Mouse (Mus musculus): ENCODE measurements around the gene Kif7. TPM values are rescaled to one million over a fixed set of nuclear protein-coding genes. Genes with fewer than 3 reads are reported as not detected.

Kif7 gene
- polyA plus RNA-seq (2016; fragmentation: Nextera tagmentation; extraction: Ambion mirVana): 6.3 and 6.4 TPM in 2 replicates

DNA sequence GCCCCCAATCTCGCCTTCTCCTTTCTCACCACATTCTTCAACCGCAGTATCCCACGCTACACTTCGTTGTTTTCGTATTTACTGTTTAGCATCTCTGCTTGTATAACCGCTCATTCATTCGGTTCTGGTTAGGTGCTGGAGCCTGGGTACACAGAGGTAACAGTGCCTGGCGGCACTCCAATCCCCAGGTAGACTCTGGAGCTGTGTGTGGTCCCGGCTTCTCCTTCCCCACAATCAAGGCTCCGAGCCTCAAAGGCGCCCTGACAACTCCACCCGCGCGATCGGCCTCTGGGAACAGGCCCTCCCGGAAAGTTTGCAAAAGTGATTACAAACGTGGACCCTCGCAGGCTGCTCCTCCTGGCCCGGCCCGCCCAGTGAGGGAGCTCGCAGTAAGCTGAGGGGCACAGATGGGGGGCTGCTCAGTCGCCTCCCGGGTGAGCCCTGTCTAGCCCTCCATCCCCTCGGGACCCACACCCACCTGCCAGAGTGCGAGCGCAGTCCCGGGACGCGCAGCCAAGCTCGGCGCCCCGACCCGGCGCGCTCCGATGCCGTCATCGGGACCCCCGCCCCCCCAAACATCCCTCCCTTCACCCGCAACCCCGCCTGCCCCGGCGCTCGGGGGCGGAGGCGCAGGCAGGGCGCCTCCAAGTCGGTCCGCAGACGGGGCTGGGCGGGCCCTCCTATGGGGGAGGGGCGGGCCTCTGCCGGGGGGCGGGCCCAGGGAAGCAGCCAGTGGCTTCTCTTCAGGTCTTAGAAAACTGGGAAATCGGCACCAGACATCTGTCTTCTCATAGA is at the start of gene Kif7:
TSS of gene Kif7 (minus strand) at position 534 of the 795 bp plus-strand sequence.
- no peaks in the 10 kb centered on the region for H3K9me3 ChIP-seq
- H3K27me3 ChIP-seq (ENCODE audit: poor library complexity, severe bottlenecking): peaks cover 76% of the 10 kb centered on the region
- peak; percentile 85 for DNase-seq (ENCODE audit: extremely low spot score, low spot score)
- peak within 1 kb of the TSS; percentile 83 for H3K4me3 ChIP-seq
- peak within 1 kb of the TSS; percentile 85 for H3K27ac ChIP-seq
- H3K36me3 ChIP-seq (replicated peaks): 0 out of 2 replicates have a peak, but pooled peaks cover 7% of the 10 kb centered on the region
- WGBS: under 1% methylated on average over 55 of the region's 55 CpGs
- H3K4me1 ChIP-seq: peaks cover 38% of the 10 kb centered on the region

DNA sequence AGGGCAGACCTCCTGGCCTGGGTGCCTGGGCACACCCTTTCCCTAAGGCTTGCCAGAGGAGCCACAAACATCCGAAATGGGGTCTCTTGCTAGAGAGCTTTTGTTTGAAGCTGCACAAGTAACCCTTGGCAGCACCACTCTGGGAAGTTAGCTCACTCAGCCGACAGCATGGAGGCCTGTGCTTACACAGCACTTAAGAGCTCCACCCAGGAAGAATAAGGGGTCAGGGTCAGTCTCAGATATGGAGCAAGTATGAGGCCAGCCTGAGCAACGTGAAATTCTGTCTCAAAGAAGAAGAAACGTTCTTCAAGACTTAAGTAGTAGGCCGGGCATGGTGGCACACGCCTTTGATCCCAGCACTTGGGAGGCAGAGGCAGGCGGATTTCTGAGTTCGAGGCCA is 46.6 kb upstream of the Kif7 start:
- no peak overlapping the region for H3K27ac ChIP-seq
- no peak for DNase-seq (ENCODE audit: extremely low spot score, low spot score)
- no peaks in the 10 kb centered on the region for H3K9me3 ChIP-seq
- 81% methylated on average over 8 of the region's 8 CpGs for WGBS
- H3K4me1 ChIP-seq: no peaks in the 10 kb centered on the region
- no peaks in the 10 kb centered on the region for H3K27me3 ChIP-seq (ENCODE audit: poor library complexity, severe bottlenecking)
- H3K4me3 ChIP-seq: no peak overlapping the region
- H3K36me3 ChIP-seq (replicated peaks): no peaks in the 10 kb centered on the region

- WGBS: 86% methylated on average over 5 of the region's 5 CpGs
- no peak overlapping the region for H3K27ac ChIP-seq
- no peak for DNase-seq (ENCODE audit: extremely low spot score, low spot score)
- H3K4me3 ChIP-seq: no peak overlapping the region
- H3K36me3 ChIP-seq (replicated peaks): no peaks in the 10 kb centered on the region
- no peaks in the 10 kb centered on the region for H3K27me3 ChIP-seq (ENCODE audit: poor library complexity, severe bottlenecking)
- H3K4me1 ChIP-seq: no peaks in the 10 kb centered on the region
- no peaks in the 10 kb centered on the region for H3K9me3 ChIP-seq
Observed at GRCm38 (mm10) chr7:79761124-79761876, 45.8 kb upstream of the Kif7 start.

DNA sequence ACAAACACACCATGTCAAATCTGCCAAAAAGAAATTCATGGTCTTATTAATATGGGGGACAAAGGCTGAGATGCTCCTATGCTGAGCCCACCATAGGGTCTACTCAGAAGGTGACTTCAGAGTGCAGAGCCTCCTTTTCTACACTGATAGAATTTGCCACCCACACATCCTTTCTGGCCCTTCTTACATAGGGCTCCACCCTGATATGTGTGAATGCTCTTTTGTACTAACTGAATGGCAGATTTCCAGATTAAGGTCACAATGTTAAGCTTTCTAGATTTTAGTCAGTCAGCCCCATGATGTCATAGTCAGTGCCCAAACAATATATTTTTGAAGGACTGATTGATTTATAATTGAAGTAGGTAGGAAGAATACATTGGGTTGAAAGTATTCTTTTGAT is 44.2 kb upstream of the Kif7 start:
- Histone ChIP-seq H3K27me3 (ENCODE audit: poor library complexity, severe bottlenecking) (no peaks in the 10 kb centered on the region), H3K27ac (no peak overlapping the region), H3K4me3 (no peak overlapping the region), H3K4me1 (no peaks in the 10 kb centered on the region), H3K36me3 (replicated peaks) (no peaks in the 10 kb centered on the region), H3K9me3 (no peaks in the 10 kb centered on the region)
- DNase-seq (ENCODE audit: extremely low spot score, low spot score): no peak

DNA sequence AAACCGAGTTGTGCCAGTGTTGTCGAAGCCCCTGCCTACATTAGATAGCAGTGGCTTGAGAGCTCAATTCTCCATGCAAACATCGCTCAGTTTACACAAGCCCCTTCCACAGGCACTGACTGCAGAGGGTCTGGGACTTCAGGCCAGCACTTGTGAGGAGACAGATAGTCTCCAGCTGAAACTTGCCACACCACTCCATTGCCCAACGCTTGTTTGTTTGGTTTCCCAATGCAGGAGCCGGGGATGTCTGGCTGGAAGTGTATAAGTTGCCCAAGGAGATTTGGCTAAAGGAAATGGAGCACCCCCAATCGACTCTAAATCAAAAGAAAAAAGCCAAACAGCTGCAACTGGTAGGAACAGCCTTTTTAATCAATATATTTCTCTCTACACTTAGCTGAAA is 42.7 kb upstream of the Kif7 start:
- 81% methylated on average over 6 of the region's 6 CpGs for WGBS
- no peaks in the 10 kb centered on the region for H3K27me3 ChIP-seq (ENCODE audit: poor library complexity, severe bottlenecking)
- H3K4me3 ChIP-seq: no peak overlapping the region
- H3K36me3 ChIP-seq (replicated peaks): no peaks in the 10 kb centered on the region
- no peaks in the 10 kb centered on the region for H3K4me1 ChIP-seq
- H3K9me3 ChIP-seq: no peaks in the 10 kb centered on the region
- no peak for DNase-seq (ENCODE audit: extremely low spot score, low spot score)
- no peak overlapping the region for H3K27ac ChIP-seq

DNA sequence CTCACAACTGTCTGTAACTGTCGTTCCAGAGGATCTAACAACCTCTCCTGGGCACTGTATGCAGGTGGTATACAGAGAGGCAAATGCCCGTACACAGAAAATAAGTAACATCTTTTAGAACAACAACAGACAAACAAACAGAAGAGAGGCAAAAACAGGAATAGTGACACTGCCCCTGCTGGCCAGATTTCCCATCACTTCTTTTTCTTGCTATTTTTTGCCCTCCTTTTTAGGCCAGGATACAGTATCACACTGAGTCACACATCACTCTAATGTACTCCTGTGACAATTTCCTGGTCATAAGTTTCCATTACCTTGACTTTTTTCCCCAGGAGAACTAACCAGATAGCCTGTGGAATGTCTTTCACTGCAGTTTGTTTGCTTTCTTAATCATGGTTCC is 40.8 kb upstream of the Kif7 start:
- no peak overlapping the region for H3K4me3 ChIP-seq
- no peaks in the 10 kb centered on the region for H3K9me3 ChIP-seq
- H3K27me3 ChIP-seq (ENCODE audit: poor library complexity, severe bottlenecking): no peaks in the 10 kb centered on the region
- H3K36me3 ChIP-seq (replicated peaks): no peaks in the 10 kb centered on the region
- no peak overlapping the region for H3K27ac ChIP-seq
- WGBS: 54% methylated on average over 2 of the region's 2 CpGs
- no peaks in the 10 kb centered on the region for H3K4me1 ChIP-seq
- DNase-seq (ENCODE audit: extremely low spot score, low spot score): no peak

DNA sequence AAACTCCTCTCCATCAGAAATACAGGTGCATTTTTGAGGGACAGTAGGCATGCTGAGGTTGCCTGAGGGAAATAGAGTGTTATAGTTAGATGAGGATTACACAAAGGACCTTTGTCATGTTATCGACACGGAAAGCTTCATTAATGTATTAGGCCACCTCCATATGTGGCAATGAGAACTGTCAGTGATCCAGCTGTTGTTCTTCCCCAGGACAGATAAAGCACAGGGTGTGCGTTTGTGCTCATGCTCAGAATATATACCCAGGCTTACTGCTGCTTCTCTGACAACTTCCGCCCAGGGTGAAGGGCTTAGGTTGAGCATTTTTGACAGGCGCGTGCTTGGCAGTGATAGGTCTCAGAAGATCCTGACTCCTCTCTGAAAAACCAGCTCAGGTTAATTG is 34.0 kb upstream of the Kif7 start:
- Histone ChIP-seq H3K36me3 (replicated peaks) (no peaks in the 10 kb centered on the region), H3K9me3 (no peaks in the 10 kb centered on the region), H3K4me3 (no peak overlapping the region), H3K4me1 (no peaks in the 10 kb centered on the region), H3K27me3 (ENCODE audit: poor library complexity, severe bottlenecking) (no peaks in the 10 kb centered on the region), H3K27ac (no peak overlapping the region)
- WGBS: 89% methylated on average over 6 of the region's 6 CpGs
- DNase-seq (ENCODE audit: extremely low spot score, low spot score): no peak

DNA sequence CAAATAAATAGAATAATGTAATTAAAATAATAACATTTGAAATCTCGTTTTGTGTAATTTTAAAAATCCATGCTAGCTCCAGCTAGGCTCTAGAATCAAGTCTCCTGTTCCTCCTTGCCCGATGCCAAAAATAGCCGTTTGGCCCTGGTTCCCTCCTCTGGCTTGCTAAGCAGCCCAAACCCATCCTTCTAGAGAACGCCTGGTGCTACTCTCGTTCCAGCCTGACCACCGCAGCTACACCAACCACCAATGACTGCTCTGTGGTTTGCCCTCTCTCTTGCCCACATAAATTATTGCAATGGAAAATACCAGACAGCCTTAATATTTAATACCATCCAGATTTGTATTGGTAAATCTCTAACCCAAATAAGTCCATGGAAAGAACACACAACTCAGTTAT is 32.1 kb upstream of the Kif7 start:
- no peak overlapping the region for H3K4me3 ChIP-seq
- 86% methylated on average over 6 of the region's 6 CpGs for WGBS
- peaks cover 8% of the 10 kb centered on the region for H3K4me1 ChIP-seq
- no peak for DNase-seq (ENCODE audit: extremely low spot score, low spot score)
- no peaks in the 10 kb centered on the region for H3K27me3 ChIP-seq (ENCODE audit: poor library complexity, severe bottlenecking)
- no peaks in the 10 kb centered on the region for H3K36me3 ChIP-seq (replicated peaks)
- no peaks in the 10 kb centered on the region for H3K9me3 ChIP-seq
- no peak overlapping the region for H3K27ac ChIP-seq

DNA sequence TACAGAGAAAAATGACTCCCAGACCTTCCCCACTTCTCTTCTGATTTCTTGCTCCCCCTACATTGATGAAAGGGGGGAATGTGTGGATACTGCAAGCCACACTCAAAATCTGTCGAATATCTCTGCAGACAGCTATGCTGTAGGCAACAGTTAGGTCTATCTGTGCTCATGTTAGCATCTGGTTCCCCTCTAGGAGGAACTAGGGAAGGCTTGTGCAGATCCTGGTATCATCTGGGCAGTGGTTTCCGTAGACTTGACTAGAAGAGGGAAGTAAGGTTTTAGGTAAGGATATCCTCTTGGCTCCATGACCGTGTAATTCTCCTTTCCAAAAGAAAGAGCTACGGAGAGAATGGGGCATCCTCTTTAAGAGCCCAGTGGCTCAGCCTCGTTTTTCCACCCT is 29.1 kb upstream of the Kif7 start:
- 82% methylated on average over 5 of the region's 5 CpGs for WGBS
- Histone ChIP-seq H3K4me1 (peaks cover 16% of the 10 kb centered on the region), H3K36me3 (replicated peaks) (no peaks in the 10 kb centered on the region), H3K27me3 (ENCODE audit: poor library complexity, severe bottlenecking) (0 out of 2 replicates have a peak, but pooled peaks cover 5% of the 10 kb centered on the region), H3K27ac (no peak overlapping the region), H3K9me3 (no peaks in the 10 kb centered on the region), H3K4me3 (no peak overlapping the region)
- no peak for DNase-seq (ENCODE audit: extremely low spot score, low spot score)

DNA sequence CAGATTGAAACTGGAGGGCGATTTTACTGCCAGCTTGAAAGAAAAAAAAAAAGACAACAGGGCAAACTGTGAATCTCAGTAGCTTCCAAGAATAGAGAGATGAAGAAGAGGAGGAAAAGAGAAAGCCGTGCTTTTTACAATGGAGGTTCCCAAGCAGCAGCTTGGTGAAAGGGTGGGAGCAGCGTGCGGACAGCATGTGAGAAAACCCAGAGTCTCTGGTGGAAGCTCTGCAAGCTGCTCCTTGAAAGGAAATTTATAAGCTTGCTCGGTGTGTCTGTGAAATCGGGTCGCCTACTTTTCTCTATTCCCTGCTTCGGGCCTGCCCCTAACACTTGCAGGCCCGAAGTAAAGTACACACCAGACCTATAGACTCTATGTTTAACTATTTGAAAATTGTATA is 28.5 kb upstream of the Kif7 start:
- Histone ChIP-seq H3K27me3 (ENCODE audit: poor library complexity, severe bottlenecking) (0 out of 2 replicates have a peak, but pooled peaks cover 5% of the 10 kb centered on the region), H3K36me3 (replicated peaks) (no peaks in the 10 kb centered on the region), H3K27ac (no peak overlapping the region), H3K9me3 (no peaks in the 10 kb centered on the region), H3K4me3 (no peak overlapping the region), H3K4me1 (peaks cover 16% of the 10 kb centered on the region)
- 93% methylated on average over 9 of the region's 9 CpGs for WGBS
- DNase-seq (ENCODE audit: extremely low spot score, low spot score): no peak

DNA sequence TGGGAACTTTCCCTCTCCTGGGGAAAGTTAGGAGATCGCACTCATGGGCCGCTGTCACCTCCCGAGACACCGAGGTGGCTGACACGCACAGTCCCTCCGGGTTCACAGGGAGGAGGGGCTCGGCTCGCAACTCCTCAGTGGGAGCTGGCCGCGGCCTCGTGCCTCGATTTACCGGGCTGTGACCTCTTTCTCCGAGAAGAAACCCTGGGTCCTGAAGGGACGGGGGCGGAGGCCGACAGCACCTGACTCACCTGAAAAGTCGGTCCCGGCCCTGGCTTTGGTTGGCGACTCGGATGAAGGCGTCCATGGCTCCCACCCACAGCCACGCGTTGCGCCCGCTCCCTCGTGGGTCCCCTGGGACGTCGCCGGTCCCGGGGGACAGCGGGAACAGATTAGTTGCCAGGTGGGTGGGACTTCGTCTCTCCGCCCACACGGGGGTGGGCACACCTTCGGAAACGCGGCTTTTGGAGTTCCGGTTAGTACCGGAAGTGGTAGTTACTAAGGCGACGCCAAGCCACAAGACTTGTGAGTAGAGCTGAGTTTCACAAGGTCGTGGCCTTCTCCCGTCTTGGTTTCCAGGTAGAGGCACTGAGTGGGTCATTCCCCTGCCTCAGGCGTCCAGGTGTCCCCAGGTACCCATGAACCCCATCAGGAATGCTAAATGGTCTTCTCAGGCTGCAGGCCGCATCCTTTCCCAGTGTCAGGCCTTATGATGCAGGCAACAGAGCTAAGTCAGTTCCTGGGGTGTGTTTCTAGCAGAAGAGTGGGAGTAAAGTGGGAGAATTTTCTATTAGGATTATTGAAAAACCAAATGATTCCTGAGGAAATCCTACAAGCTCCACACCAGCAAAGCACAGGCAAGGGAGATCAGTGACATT is 27.4 kb upstream of the Kif7 start, which contains the start of the genes Pex11a and Wdr93:
TSS of gene Pex11a (minus strand) at position 473 of the 878 bp plus-strand sequence.
TSS of gene Wdr93 (plus strand) at position 505 of the 878 bp plus-strand sequence.
- peaks cover 1% of the 10 kb centered on the region for H3K36me3 ChIP-seq (replicated peaks)
- H3K4me1 ChIP-seq: peaks cover 16% of the 10 kb centered on the region
- peak; percentile 84 for DNase-seq (ENCODE audit: extremely low spot score, low spot score)
- no peaks in the 10 kb centered on the region for H3K9me3 ChIP-seq
- 2% methylated on average over 46 of the region's 46 CpGs for WGBS
- H3K27me3 ChIP-seq (ENCODE audit: poor library complexity, severe bottlenecking): 0 out of 2 replicates have a peak, but pooled peaks cover 5% of the 10 kb centered on the region
- H3K27ac ChIP-seq: peak within 1 kb of the TSS; percentile 82
- H3K4me3 ChIP-seq: peak within 1 kb of the TSS; percentile 80

GRCm38 (mm10) chr7:79742277-79742658 is 26.7 kb upstream of the Kif7 start:
- Histone ChIP-seq H3K36me3 (replicated peaks) (peaks cover 8% of the 10 kb centered on the region), H3K9me3 (no peaks in the 10 kb centered on the region), H3K27ac (peak overlapping the region; percentile 82), H3K4me1 (peaks cover 16% of the 10 kb centered on the region), H3K4me3 (peak overlapping the region; percentile 80), H3K27me3 (ENCODE audit: poor library complexity, severe bottlenecking) (0 out of 2 replicates have a peak, but pooled peaks cover 5% of the 10 kb centered on the region)
- DNase-seq (ENCODE audit: extremely low spot score, low spot score): no peak
- WGBS: 24% methylated on average over 11 of the region's 11 CpGs

Measured in forebrain, embryonic 10.5 days (tissue).